Mouse (Mus musculus) heart, postnatal 36 days (tissue): ENCODE results near the gene Bcas3. TPM values are rescaled to one million over a fixed set of nuclear protein-coding genes. Genes with fewer than 3 reads are reported as not detected.

ENCODE experiments used
- DNase-seq, 2 experiments: peaks; one replicate each; pipeline ENCODE4 v3.0.0; 2021 to 2022
- intact Hi-C: fragments of 180-260 bp; cut with DNase I; formaldehyde crosslinking; loops from one replicate; pipeline ENCODE4 v1.15.1; 2025
- microRNA-seq, 2 experiments: library from miRNA; unstranded; fragments of <30 nt; microRNA quantifications; one replicate each; pipeline ENCODE4 v1.2.0; 2021; ENCODE audit warnings: borderline number of aligned reads in 2 of 2
- total RNA-seq, 2 experiments: library from RNA; stranded (reverse); gene quantifications; 2 replicates each; pipeline ENCODE4 v1.2.3; 2021

Gene Bcas3
- total RNA-seq, 2 experiments from 2014 or later: 35.8 to 48.8 TPM

GRCm38 (mm10) chr11:85844144-85844965 lies 491.4 kb downstream of the Bcas3 start:
- intact Hi-C loops: loop anchor here (5.0 kb wide), 2 partner anchors 327 to 462 kb away; no protein-coding TSS in a partner anchor
- peak; percentile 90 to 91 for DNase-seq

- intact Hi-C loops: loop anchor here (5.0 kb wide), 5 partner anchors 222 to 512 kb away; partner anchors contain the start of gene Med13
- DNase-seq: no peak
Measured at GRCm38 (mm10) chr11:85844971-85845370, 492.0 kb downstream of the Bcas3 start.

- DNase-seq: peak; percentile 60 to 73
- intact Hi-C loops: loop anchor here (5.0 kb wide), 3 partner anchors 221 to 511 kb away; partner anchors contain the start of gene Med13
Measured at GRCm38 (mm10) chr11:85845921-85846320, 493.0 kb downstream of the Bcas3 start.

- peak; percentile 50 to 65 for DNase-seq
- intact Hi-C loops: loop anchor here (5.0 kb wide), 3 partner anchors 221 to 511 kb away; partner anchors contain the start of gene Med13
Measured at GRCm38 (mm10) chr11:85846509-85846908, 493.5 kb downstream of the Bcas3 start.

- intact Hi-C loops: loop anchor here (1.0 to 5.0 kb wide), 4 partner anchors 123 to 508 kb away; partner anchors contain the start of gene Med13
- DNase-seq: peak; percentile 63 to 68
Measured at GRCm38 (mm10) chr11:85849037-85849436, 496.1 kb downstream of the Bcas3 start.

- no peak for DNase-seq
- intact Hi-C loops: no loop called here
Measured at GRCm38 (mm10) chr11:85850233-85850632, 497.3 kb downstream of the Bcas3 start, which contains the start of gene Gm11444. Gene Gm11444, minus strand, starts transcription at chr11:85850333.

GRCm38 (mm10) chr11:85850758-85851157 lies 497.8 kb downstream of the Bcas3 start:
- intact Hi-C loops: no loop called here
- DNase-seq: no peak

GRCm38 (mm10) chr11:85857997-85858698 lies 505.2 kb downstream of the Bcas3 start:
- intact Hi-C loops: no loop called here
- no peak for DNase-seq

- no peak for DNase-seq
- intact Hi-C loops: no loop called here
Measured at GRCm38 (mm10) chr11:85864363-85864762, 511.4 kb downstream of the Bcas3 start.

Small RNA genes within 50 kb of the gene (microRNA-seq; reads per million reads assigned to microRNA genes)
- 0 reads per million in 2 experiments for gene Mir5110

Other genes starting within 250 kb of the Bcas3 start
- gene Usp32, start 213.0 kb upstream of the Bcas3 start, total RNA-seq: 10 to 100 TPM; 20.2 to 22.6 TPM
- gene 1700125H20Rik, start 182.8 kb upstream of the Bcas3 start, total RNA-seq: not detected
- 10 to 100 TPM; 14.7 to 16.8 TPM for gene Appbp2, start 118.0 kb upstream of the Bcas3 start, total RNA-seq
- 10 to 100 TPM; 10.5 to 11.3 TPM for gene Ppm1d, start 41.9 kb upstream of the Bcas3 start, total RNA-seq